Mouse (Mus musculus) lung, postnatal 0 days (tissue): ENCODE data around the gene Myo16. TPM values are rescaled to one million over a fixed set of nuclear protein-coding genes. Genes with fewer than 3 reads are reported as not detected.

ENCODE experiments used
- ATAC-seq: fragments of 200-750 bp; cut with Nextera tagmentation; 2 replicates; pipeline ENCODE4 v1.8.0; 2017; ENCODE audit warnings: moderate library complexity
- DNase-seq: peaks from one replicate; pipeline ENCODE4 v3.0.0-alpha.2; 2016; ENCODE audit warnings: low spot score
- H3K27ac ChIP-seq: fragments of 300-500 bp; sonication (generic); 2 replicates; pipeline ENCODE4 v1.5.1; 2014; ENCODE audit warnings: antibody characterized with exemption, mild to moderate bottlenecking, low read length, mixed read lengths
- H3K27me3 ChIP-seq: fragments of 300-500 bp; sonication (generic); replicated peaks from 2 replicates; pipeline ENCODE4 v1.6.1; 2014; ENCODE audit warnings: low read length, mixed read lengths; ENCODE audit not compliant: insufficient read depth
- H3K36me3 ChIP-seq: fragments of 300-500 bp; sonication (generic); 2 replicates; pipeline ENCODE4 v1.6.1; 2014; ENCODE audit warnings: low read length, mixed read lengths; ENCODE audit not compliant: insufficient read depth
- H3K4me1 ChIP-seq: fragments of 300-500 bp; sonication (generic); 2 replicates; pipeline ENCODE4 v1.6.1; 2014; ENCODE audit warnings: antibody characterized with exemption, low read depth, low read length, mixed read lengths; ENCODE audit not compliant: insufficient read depth
- H3K4me2 ChIP-seq: fragments of 300-500 bp; sonication (generic); replicated peaks from 2 replicates; pipeline ENCODE4 v1.6.1; 2014; ENCODE audit warnings: low read depth, mild to moderate bottlenecking, low read length, moderate library complexity, mixed read lengths
- H3K4me3 ChIP-seq: fragments of 300-500 bp; sonication (generic); 2 replicates; pipeline ENCODE4 v1.5.1; 2014; ENCODE audit warnings: low read depth, low read length
- H3K9ac ChIP-seq: fragments of 300-500 bp; sonication (generic); replicated peaks from 2 replicates; pipeline ENCODE4 v1.6.1; 2014; ENCODE audit warnings: low read depth, mild to moderate bottlenecking
- H3K9me3 ChIP-seq: fragments of 300-500 bp; sonication (generic); 2 replicates; pipeline ENCODE4 v1.6.1; 2016; ENCODE audit warnings: low read length, mixed read lengths
- CTCF ChIP-seq: IDR thresholded peaks from 2 replicates; pipeline ENCODE4 v1.5.1; 2016; ENCODE audit warnings: antibody characterized with exemption, mild to moderate bottlenecking
- EP300 ChIP-seq: IDR thresholded peaks from 2 replicates; pipeline ENCODE4 v1.6.1; 2016; ENCODE audit warnings: antibody characterized with exemption, mild to moderate bottlenecking, control low read depth
- WGBS: fragments of 180-500 bp; shearing (Covaris S2); extraction: QIAGEN DNeasy Blood & Tissue Kit; methylation state at CpG from one replicate; pipeline ENCODE4 v1.1.7; 2014; 5-methylcytosine and 5-hydroxymethylcytosine counted together
- polyA plus RNA-seq: library from polyadenylated mRNA; unstranded; fragments of >200 nt; fragmentation: Nextera tagmentation; extraction: Ambion mirVana; gene quantifications from 2 replicates; pipeline ENCODE4 v1.2.1, GENCODE M21; 2015

Gene Myo16
- polyA plus RNA-seq, 1 experiment from 2014 or later, result 0.17 TPM

DNA sequence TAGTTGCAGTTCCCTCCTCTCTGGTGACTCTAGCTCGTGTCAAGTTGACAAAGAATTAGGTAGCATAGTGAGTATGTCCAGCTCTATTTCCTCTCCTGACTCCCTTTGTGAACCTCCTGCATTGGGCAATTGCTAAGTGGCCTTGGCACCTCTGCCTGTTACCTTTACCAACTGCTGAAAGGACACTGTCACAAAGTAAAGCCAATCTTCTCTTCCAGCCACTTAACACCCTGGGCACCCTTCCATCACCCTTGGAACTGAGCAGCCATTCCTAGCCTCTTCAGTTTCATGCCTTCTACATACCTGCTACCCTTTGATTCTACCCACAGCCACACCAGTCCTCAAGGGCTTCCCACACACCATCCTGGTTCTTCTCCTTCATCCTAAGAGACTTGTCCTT, 233.4 kb downstream of the Myo16 start:
- Histone ChIP-seq H3K4me3 (no peak overlapping the region), H3K4me2 (no peak overlapping the region), H3K27ac (no peak overlapping the region), H3K27me3 (no peaks in the 10 kb centered on the region), H3K4me1 (no peaks in the 10 kb centered on the region), H3K9me3 (no peaks in the 10 kb centered on the region), H3K36me3 (no peaks in the 10 kb centered on the region), H3K9ac (no peak overlapping the region)
- 22% methylated on average over 1 of the region's 1 CpGs for WGBS
- no peak for ATAC-seq
- TF ChIP-seq EP300 (no peak), CTCF (no peak)
- peak; percentile 19 for DNase-seq

- Histone ChIP-seq H3K4me2 (no peak overlapping the region), H3K36me3 (no peaks in the 10 kb centered on the region), H3K27me3 (no peaks in the 10 kb centered on the region), H3K9me3 (no peaks in the 10 kb centered on the region), H3K4me1 (no peaks in the 10 kb centered on the region), H3K9ac (no peak overlapping the region), H3K4me3 (no peak overlapping the region), H3K27ac (no peak overlapping the region)
- DNase-seq, result no peak
- ATAC-seq, result no peak
- TF ChIP-seq EP300, result no peak
- WGBS, result 73% methylated on average over 7 of the region's 7 CpGs
Observed at GRCm38 (mm10) chr8:10391096-10391683, 237.5 kb downstream of the Myo16 start.

- DNase-seq (no peak), ATAC-seq (no peak)
- WGBS, result 46% methylated on average over 6 of the region's 6 CpGs
- Histone ChIP-seq H3K9ac (no peak overlapping the region), H3K9me3 (no peaks in the 10 kb centered on the region), H3K27me3 (no peaks in the 10 kb centered on the region), H3K36me3 (no peaks in the 10 kb centered on the region), H3K4me1 (no peaks in the 10 kb centered on the region), H3K27ac (no peak overlapping the region), H3K4me3 (no peak overlapping the region), H3K4me2 (no peak overlapping the region)
- TF ChIP-seq EP300, result no peak
- no peak for TF ChIP-seq CTCF
Observed at GRCm38 (mm10) chr8:10391913-10392312, 238.2 kb downstream of the Myo16 start.

GRCm38 (mm10) chr8:10394506-10394905, 240.8 kb downstream of the Myo16 start:
- Histone ChIP-seq H3K27ac (no peak overlapping the region), H3K4me1 (no peaks in the 10 kb centered on the region), H3K36me3 (no peaks in the 10 kb centered on the region), H3K4me3 (no peak overlapping the region), H3K9me3 (no peaks in the 10 kb centered on the region), H3K27me3 (no peaks in the 10 kb centered on the region), H3K9ac (no peak overlapping the region), H3K4me2 (no peak overlapping the region)
- WGBS, result 72% methylated on average over 2 of the region's 2 CpGs
- ATAC-seq (no peak), DNase-seq (no peak)
- TF ChIP-seq CTCF (no peak), EP300 (no peak)

DNA sequence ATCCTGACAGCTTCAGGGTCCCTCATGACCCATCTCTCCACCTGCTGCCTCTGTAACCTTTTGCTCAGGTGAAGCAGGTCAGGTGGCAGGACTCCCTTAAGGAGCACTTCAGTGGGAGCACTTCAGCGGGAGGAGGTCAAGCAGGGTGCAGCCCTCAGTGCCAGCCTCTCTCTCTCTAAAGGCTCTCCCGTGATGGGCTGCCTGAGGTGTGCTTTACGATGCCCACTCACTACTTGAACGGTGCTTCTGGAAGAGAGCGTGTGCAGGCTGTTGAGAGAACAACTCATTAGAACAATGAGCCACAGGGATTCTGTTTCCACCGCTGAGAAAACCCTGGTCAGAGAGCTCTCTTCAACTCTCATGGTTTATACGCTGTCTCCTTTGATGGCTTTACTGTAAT, 241.4 kb downstream of the Myo16 start:
- H3K27me3 ChIP-seq, result no peaks in the 10 kb centered on the region
- no peak overlapping the region for H3K4me2 ChIP-seq
- WGBS, result 55% methylated on average over 7 of the region's 7 CpGs
- no peak overlapping the region for H3K27ac ChIP-seq
- H3K4me3 ChIP-seq, result no peak overlapping the region
- DNase-seq (no peak), ATAC-seq (no peak)
- H3K36me3 ChIP-seq, result no peaks in the 10 kb centered on the region
- H3K4me1 ChIP-seq, result no peaks in the 10 kb centered on the region
- no peaks in the 10 kb centered on the region for H3K9me3 ChIP-seq
- no peak for TF ChIP-seq EP300
- TF ChIP-seq CTCF, result no peak
- H3K9ac ChIP-seq, result no peak overlapping the region

GRCm38 (mm10) chr8:10402606-10403005, 248.9 kb downstream of the Myo16 start:
- WGBS, result 10% methylated on average over 4 of the region's 4 CpGs
- no peak overlapping the region for H3K9ac ChIP-seq
- DNase-seq, result peak; percentile 87
- H3K4me3 ChIP-seq, result no peak overlapping the region
- H3K9me3 ChIP-seq, result no peaks in the 10 kb centered on the region
- H3K27me3 ChIP-seq, result no peaks in the 10 kb centered on the region
- no peaks in the 10 kb centered on the region for H3K36me3 ChIP-seq
- no peak overlapping the region for H3K27ac ChIP-seq
- TF ChIP-seq CTCF (peak; percentile 77), EP300 (no peak)
- no peaks in the 10 kb centered on the region for H3K4me1 ChIP-seq
- ATAC-seq, result no peak
- H3K4me2 ChIP-seq, result no peak overlapping the region

- Histone ChIP-seq H3K27ac (no peak overlapping the region), H3K4me2 (no peak overlapping the region), H3K9me3 (no peaks in the 10 kb centered on the region), H3K9ac (no peak overlapping the region), H3K36me3 (no peaks in the 10 kb centered on the region), H3K4me3 (no peak overlapping the region), H3K27me3 (no peaks in the 10 kb centered on the region), H3K4me1 (no peaks in the 10 kb centered on the region)
- peak; percentile 46 for DNase-seq
- TF ChIP-seq EP300 (no peak), CTCF (peak; percentile 75)
- ATAC-seq, result peak; percentile 55; the same call in 1 of the 2 replicates
- WGBS, result 28% methylated on average over 8 of the region's 8 CpGs
Observed at GRCm38 (mm10) chr8:10405469-10405868, 251.8 kb downstream of the Myo16 start.
